Mouse (Mus musculus) kidney, embryonic 16.5 days (tissue): ENCODE measurements around the gene Pawr. TPM values are rescaled to one million over a fixed set of nuclear protein-coding genes. Genes with fewer than 3 reads are reported as not detected.

Experiments used
- ATAC-seq: fragments of 200-750 bp; cut with Nextera tagmentation; 2 replicates; pipeline ENCODE4 v1.8.0; 2017; ENCODE audit warnings: moderate TSS enrichment; ENCODE audit not compliant: low FRiP score, low TSS enrichment
- H3K27ac ChIP-seq: fragments of 300-500 bp; sonication (generic); 2 replicates; pipeline ENCODE4 v1.5.1; 2014; ENCODE audit warnings: low read length
- H3K27me3 ChIP-seq: fragments of 300-500 bp; sonication (generic); 2 replicates; pipeline ENCODE4 v1.6.1; 2014; ENCODE audit warnings: low read length, control low read depth, mixed read lengths; ENCODE audit not compliant: insufficient read depth
- H3K36me3 ChIP-seq: fragments of 300-500 bp; sonication (generic); 2 replicates; pipeline ENCODE4 v1.6.1; 2014; ENCODE audit warnings: low read length, control low read depth, mixed read lengths; ENCODE audit not compliant: insufficient read depth
- H3K4me1 ChIP-seq: fragments of 300-500 bp; sonication (generic); 2 replicates; pipeline ENCODE4 v1.6.1; 2014; ENCODE audit warnings: low read length, control low read depth, mixed read lengths; ENCODE audit not compliant: insufficient read depth
- H3K4me2 ChIP-seq: fragments of 300-500 bp; sonication (generic); replicated peaks from 2 replicates; pipeline ENCODE4 v1.6.1; 2014; ENCODE audit warnings: low read depth, low read length
- H3K4me3 ChIP-seq: fragments of 300-500 bp; sonication (generic); 2 replicates; pipeline ENCODE4 v1.5.1; 2014; ENCODE audit warnings: mild to moderate bottlenecking, low read length
- H3K9ac ChIP-seq: fragments of 300-500 bp; sonication (generic); replicated peaks from 2 replicates; pipeline ENCODE4 v1.6.1; 2014; ENCODE audit warnings: low read length
- H3K9me3 ChIP-seq: fragments of 300-500 bp; sonication (generic); 2 replicates; pipeline ENCODE4 v1.6.1; 2016; ENCODE audit warnings: low read length, control low read depth
- WGBS: fragments of 180-500 bp; shearing (Covaris S2); extraction: QIAGEN DNeasy Blood & Tissue Kit; methylation state at CpG from one replicate; pipeline ENCODE4 v1.1.7; 2014; 5-methylcytosine and 5-hydroxymethylcytosine counted together
- polyA plus RNA-seq: library from polyadenylated mRNA; unstranded; fragments of >200 nt; fragmentation: Nextera tagmentation; extraction: Ambion mirVana; gene quantifications from 2 replicates; pipeline ENCODE4 v1.2.1, GENCODE M21; 2015

The Pawr gene
- polyA plus RNA-seq, 1 experiment from 2014 or later, result 13.4 TPM

GRCm38 (mm10) chr10:108391370-108391902, 59.5 kb downstream of the Pawr start:
- no peaks in the 10 kb centered on the region for H3K9me3 ChIP-seq
- peaks cover 22% of the 10 kb centered on the region; the same call in 1 of the 2 replicates for H3K4me1 ChIP-seq
- no peak overlapping the region for H3K4me3 ChIP-seq
- no peak overlapping the region for H3K9ac ChIP-seq
- no peak for ATAC-seq
- WGBS, result 91% methylated on average over 15 of the region's 15 CpGs
- H3K4me2 ChIP-seq, result no peak overlapping the region
- H3K36me3 ChIP-seq, result peaks cover 5% of the 10 kb centered on the region; the same call in 1 of the 2 replicates
- H3K27ac ChIP-seq, result no peak overlapping the region
- H3K27me3 ChIP-seq, result no peaks in the 10 kb centered on the region

- Histone ChIP-seq H3K9me3 (no peaks in the 10 kb centered on the region), H3K4me2 (no peak overlapping the region), H3K9ac (no peak overlapping the region), H3K36me3 (0 out of 2 replicates have a peak, but pooled peaks cover 5% of the 10 kb centered on the region), H3K4me1 (peaks cover 22% of the 10 kb centered on the region; the same call in 1 of the 2 replicates), H3K27ac (no peak overlapping the region), H3K27me3 (no peaks in the 10 kb centered on the region), H3K4me3 (no peak overlapping the region)
- 97% methylated on average over 10 of the region's 10 CpGs for WGBS
- no peak for ATAC-seq
These were observed 60.2 kb downstream of the Pawr start for GRCm38 (mm10) chr10:108392151-108392550.

GRCm38 (mm10) chr10:108394306-108394705, 62.4 kb downstream of the Pawr start:
- no peak for ATAC-seq
- 0 out of 2 replicates have a peak, but pooled peaks cover 5% of the 10 kb centered on the region for H3K36me3 ChIP-seq
- no peaks in the 10 kb centered on the region for H3K27me3 ChIP-seq
- H3K27ac ChIP-seq, result no peak overlapping the region
- H3K9me3 ChIP-seq, result no peaks in the 10 kb centered on the region
- no peak overlapping the region for H3K4me2 ChIP-seq
- peaks cover 10% of the 10 kb centered on the region; the same call in 1 of the 2 replicates for H3K4me1 ChIP-seq
- H3K9ac ChIP-seq, result no peak overlapping the region
- no peak overlapping the region for H3K4me3 ChIP-seq
- 51% methylated on average over 4 of the region's 4 CpGs for WGBS

- 0 out of 2 replicates have a peak, but pooled peaks cover 5% of the 10 kb centered on the region for H3K36me3 ChIP-seq
- ATAC-seq, result no peak
- no peak overlapping the region for H3K4me3 ChIP-seq
- no peaks in the 10 kb centered on the region for H3K9me3 ChIP-seq
- peaks cover under 1% of the 10 kb centered on the region; the same call in 1 of the 2 replicates for H3K4me1 ChIP-seq
- H3K4me2 ChIP-seq, result no peak overlapping the region
- no peak overlapping the region for H3K27ac ChIP-seq
- 93% methylated on average over 12 of the region's 12 CpGs for WGBS
- H3K9ac ChIP-seq, result no peak overlapping the region
- no peaks in the 10 kb centered on the region for H3K27me3 ChIP-seq
These were observed 63.3 kb downstream of the Pawr start for GRCm38 (mm10) chr10:108395229-108395628.

GRCm38 (mm10) chr10:108395647-108396046, 63.7 kb downstream of the Pawr start:
- Histone ChIP-seq H3K27ac (no peak overlapping the region), H3K36me3 (0 out of 2 replicates have a peak, but pooled peaks cover 5% of the 10 kb centered on the region), H3K27me3 (no peaks in the 10 kb centered on the region), H3K9me3 (no peaks in the 10 kb centered on the region), H3K4me2 (no peak overlapping the region), H3K4me1 (no peaks in the 10 kb centered on the region), H3K9ac (no peak overlapping the region), H3K4me3 (no peak overlapping the region)
- WGBS, result 94% methylated on average over 14 of the region's 14 CpGs
- ATAC-seq, result no peak

- no peak overlapping the region for H3K27ac ChIP-seq
- no peak overlapping the region for H3K9ac ChIP-seq
- no peaks in the 10 kb centered on the region for H3K36me3 ChIP-seq
- H3K9me3 ChIP-seq, result no peaks in the 10 kb centered on the region
- no peak overlapping the region for H3K4me3 ChIP-seq
- no peak for ATAC-seq
- WGBS, result 77% methylated on average over 4 of the region's 4 CpGs
- H3K27me3 ChIP-seq, result no peaks in the 10 kb centered on the region
- no peak overlapping the region for H3K4me2 ChIP-seq
- H3K4me1 ChIP-seq, result peaks cover 35% of the 10 kb centered on the region
These were observed 70.8 kb downstream of the Pawr start for GRCm38 (mm10) chr10:108402751-108403150.

GRCm38 (mm10) chr10:108403366-108403865, 71.5 kb downstream of the Pawr start:
- WGBS, result 94% methylated on average over 4 of the region's 4 CpGs
- Histone ChIP-seq H3K4me2 (no peak overlapping the region), H3K27ac (peak overlapping the region; percentile 12; the same call in 1 of the 2 replicates), H3K9ac (no peak overlapping the region), H3K27me3 (no peaks in the 10 kb centered on the region), H3K9me3 (no peaks in the 10 kb centered on the region), H3K36me3 (no peaks in the 10 kb centered on the region), H3K4me1 (peaks cover 42% of the 10 kb centered on the region), H3K4me3 (no peak overlapping the region)
- ATAC-seq, result no peak

- Histone ChIP-seq H3K36me3 (no peaks in the 10 kb centered on the region), H3K4me2 (no peak overlapping the region), H3K27ac (peak overlapping the region; percentile 12; the same call in 1 of the 2 replicates), H3K9ac (no peak overlapping the region), H3K27me3 (no peaks in the 10 kb centered on the region), H3K9me3 (no peaks in the 10 kb centered on the region), H3K4me1 (peaks cover 43% of the 10 kb centered on the region), H3K4me3 (no peak overlapping the region)
- WGBS, result 71% methylated on average over 9 of the region's 9 CpGs
- ATAC-seq, result no peak
These were observed 72.2 kb downstream of the Pawr start for GRCm38 (mm10) chr10:108404087-108404486.

GRCm38 (mm10) chr10:108405076-108405475, 73.2 kb downstream of the Pawr start:
- no peaks in the 10 kb centered on the region for H3K9me3 ChIP-seq
- H3K27ac ChIP-seq, result peak overlapping the region; percentile 51; the same call in 1 of the 2 replicates
- H3K4me2 ChIP-seq, result no peak overlapping the region
- H3K36me3 ChIP-seq, result no peaks in the 10 kb centered on the region
- no peak overlapping the region for H3K9ac ChIP-seq
- peak; percentile 40; the same call in 1 of the 2 replicates for ATAC-seq
- 31% methylated on average over 8 of the region's 8 CpGs for WGBS
- H3K27me3 ChIP-seq, result no peaks in the 10 kb centered on the region
- peaks cover 45% of the 10 kb centered on the region for H3K4me1 ChIP-seq
- H3K4me3 ChIP-seq, result no peak overlapping the region

- H3K4me3 ChIP-seq, result no peak overlapping the region
- H3K9me3 ChIP-seq, result no peaks in the 10 kb centered on the region
- H3K4me2 ChIP-seq, result no peak overlapping the region
- no peak for ATAC-seq
- 30% methylated on average over 7 of the region's 7 CpGs for WGBS
- peaks cover 45% of the 10 kb centered on the region for H3K4me1 ChIP-seq
- H3K9ac ChIP-seq, result 0 out of 2 replicates have a peak overlapping the region, but pooled peaks have one; percentile 14
- H3K27ac ChIP-seq, result peak overlapping the region; percentile 76
- no peaks in the 10 kb centered on the region for H3K27me3 ChIP-seq
- H3K36me3 ChIP-seq, result no peaks in the 10 kb centered on the region
These were observed 74.0 kb downstream of the Pawr start for GRCm38 (mm10) chr10:108405931-108406330.
